Mouse (Mus musculus): ENCODE measurements around the gene Taar6. TPM values are rescaled to one million over a fixed set of nuclear protein-coding genes. Genes with fewer than 3 reads are reported as not detected.

The Taar6 gene
- not detected for total RNA-seq (2021)
- polyA plus RNA-seq (2012; rRNA removed), result not detected in 2 replicates
- long read RNA-seq, result 0 reads

DNA sequence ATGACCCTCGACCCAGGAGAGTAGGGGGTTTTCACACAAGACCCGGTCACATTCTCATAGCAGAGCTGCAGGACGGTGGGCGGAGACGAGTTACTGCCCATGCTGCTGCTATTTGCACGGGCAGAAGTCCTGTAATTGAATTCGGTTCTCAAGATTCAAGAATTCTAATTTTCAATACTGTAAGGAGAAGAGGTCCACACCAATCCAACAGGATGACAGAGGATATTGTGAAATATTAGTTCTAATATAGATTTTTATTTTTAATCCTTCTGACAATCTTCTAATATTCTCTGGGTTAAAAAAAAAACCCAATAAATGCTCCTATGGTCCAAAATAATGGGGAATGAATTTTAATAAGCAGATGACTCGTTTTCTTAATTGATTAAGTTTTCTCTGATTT is at the start of gene Taar6:
Gene Taar6, minus strand, starts transcription at position 101 of the 400 bp plus-strand sequence.
- DNase-seq, result no peak

DNA sequence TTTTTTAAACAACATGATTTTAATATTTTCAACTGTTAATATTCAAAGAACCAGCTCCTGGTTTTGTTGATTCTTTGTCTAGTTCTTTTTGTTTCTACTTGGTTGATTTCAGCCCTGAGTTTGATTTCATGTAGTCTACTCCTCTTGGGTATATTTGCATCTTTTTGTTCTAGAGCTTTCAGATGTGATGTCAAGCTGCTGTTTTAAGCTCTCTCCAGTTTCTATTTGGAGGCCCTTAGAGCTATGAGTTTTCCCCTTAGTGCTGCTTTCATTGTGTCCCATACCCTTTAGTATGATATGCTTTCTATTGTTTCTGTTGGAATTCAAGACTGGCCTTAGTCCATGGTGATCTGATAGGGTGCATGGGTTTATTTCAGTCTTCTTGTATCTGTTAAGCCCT is 45.9 kb upstream of the Taar6 start:
- DNase-seq, result no peak

DNA sequence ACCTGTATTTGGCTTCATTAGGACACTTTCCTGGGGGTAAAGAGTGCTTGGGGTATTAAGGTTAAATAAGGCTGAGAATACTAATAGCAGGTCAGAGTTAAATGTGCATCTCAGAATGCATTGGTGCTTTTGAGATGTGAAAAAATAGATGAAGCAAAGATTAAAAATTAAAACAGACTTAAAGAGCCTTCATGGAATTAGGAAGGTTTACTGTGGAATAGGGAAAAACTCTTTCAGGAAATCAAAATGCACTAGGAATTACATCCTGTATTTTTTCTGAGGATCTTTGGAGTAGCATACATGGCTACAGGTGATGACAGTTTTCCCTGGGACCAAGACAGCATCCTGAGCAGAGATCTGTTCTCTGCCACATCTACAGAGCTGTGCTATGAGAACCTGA is 41.5 kb upstream of the Taar6 start, which contains the start of gene Taar7d:
Gene Taar7d, plus strand, starts transcription at position 301 of the 400 bp plus-strand sequence.
- DNase-seq, result no peak

DNA sequence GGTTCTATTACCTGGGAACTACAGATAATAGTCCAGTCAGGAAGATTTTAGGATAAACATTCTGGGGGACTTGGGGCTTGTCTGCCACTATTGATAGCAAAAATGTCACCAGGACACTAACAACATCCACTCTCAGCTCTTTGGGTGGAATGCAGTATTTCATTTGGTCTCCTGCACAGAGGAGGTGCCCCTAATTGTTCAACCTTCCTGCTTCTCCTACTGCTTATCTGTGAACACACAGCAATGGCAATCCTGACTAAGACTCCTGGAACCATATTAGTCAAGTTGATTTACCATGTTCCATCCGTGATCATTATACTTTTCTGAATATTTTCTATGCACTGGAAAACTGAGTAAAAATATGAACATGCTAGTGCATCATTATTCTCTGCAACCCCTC is 22.7 kb upstream of the Taar6 start:
- no peak for DNase-seq

DNA sequence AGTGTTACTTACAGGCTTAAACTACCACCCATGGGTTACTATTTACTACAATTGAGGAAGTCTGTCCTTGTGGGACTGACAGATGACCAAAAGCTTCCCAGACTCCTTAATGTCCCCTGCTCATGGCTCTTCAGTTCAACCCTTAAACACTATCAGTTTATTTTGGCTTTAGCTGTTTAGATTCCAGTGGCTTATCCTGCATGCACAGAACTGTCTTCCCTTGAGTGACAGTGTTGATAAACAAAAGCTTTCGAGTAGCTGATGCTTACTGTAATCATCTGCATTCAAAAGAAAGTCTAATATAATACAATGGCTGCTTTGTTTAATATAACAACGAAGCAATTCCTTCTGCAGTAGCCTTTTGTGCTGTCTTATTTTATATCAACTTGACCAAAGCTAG is 21.6 kb upstream of the Taar6 start:
- no peak for DNase-seq

DNA sequence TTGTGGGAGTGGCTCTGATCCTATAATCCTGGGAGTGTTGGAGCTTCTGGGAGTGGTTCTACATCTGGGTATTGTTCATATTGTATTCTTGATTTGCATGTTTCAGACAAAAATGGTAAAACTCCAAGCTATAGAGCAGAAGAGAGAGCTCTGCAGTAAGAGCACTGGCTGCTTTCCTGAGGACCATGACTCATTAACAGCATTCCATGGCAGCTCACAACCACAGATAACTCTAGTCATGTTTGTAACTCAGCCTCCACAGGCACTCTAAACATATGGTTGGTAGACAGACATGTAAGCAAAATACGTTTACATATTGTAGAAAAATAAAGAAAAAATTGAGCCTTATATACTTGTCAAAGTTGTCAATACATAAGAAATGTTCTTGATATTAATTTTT is 21.0 kb upstream of the Taar6 start:
- no peak for DNase-seq

DNA sequence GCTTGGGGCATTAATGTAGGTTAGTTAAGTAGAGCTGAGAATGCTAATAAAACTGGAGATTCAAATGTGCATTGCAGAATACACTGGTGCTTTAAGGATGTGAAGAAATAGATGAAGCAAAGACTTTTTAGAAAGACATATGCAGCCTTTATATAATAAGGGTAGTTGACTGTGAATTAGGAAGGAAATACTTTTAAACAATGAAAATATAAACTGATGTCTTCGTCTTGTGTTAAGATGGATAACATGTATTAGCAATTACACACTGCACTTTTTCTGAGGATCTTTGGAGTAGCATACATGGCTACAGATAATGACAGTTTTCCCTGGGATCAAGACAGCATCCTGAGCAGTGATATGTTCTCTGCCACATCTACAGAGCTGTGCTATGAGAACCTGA is 14.2 kb upstream of the Taar6 start, which contains the start of gene Taar7b:
Gene Taar7b, plus strand, starts transcription at position 301 of the 400 bp plus-strand sequence.
- DNase-seq, result no peak

DNA sequence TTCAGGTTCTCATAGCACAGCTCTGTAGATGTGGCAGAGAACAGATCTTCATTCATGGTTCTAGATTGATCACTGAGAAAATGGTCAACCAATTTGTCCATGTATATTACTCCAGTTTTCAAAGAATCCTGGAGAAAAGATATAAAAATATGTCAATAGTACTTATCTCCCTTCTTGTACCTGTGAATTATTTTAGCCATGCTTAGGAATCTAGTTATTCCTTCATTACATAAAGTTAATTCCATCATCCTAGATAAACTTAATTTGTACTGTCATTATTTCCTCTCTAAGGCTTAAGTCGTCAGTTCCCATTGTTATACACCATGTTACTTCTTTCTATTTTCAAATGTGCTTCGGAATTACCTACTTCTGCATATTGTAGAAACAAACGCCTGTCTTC is 7.9 kb upstream of the Taar6 start, which contains the start of gene Taar7a:
Gene Taar7a, minus strand, starts transcription at position 101 of the 400 bp plus-strand sequence.
- no peak for DNase-seq

DNA sequence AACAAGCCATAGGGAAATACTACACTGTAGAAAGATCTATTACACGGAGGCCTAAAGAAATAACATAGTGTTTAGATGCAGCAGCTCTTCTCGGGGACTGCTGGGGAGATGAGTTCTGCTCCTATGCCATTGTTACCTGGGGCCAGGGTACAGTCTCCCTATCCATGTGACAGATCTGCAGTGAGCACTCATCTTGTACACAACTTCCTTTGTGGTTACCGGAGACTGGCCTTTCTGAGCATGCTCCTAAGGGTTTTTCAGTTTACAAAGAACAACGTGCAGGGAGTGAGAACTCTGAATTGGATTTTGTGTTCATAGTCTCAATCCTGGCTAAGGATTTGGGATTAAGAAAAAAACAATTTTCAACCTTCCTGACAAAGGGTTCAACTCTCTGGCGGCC is 973 bp upstream of the Taar6 start:
- no peak for DNase-seq

DNA sequence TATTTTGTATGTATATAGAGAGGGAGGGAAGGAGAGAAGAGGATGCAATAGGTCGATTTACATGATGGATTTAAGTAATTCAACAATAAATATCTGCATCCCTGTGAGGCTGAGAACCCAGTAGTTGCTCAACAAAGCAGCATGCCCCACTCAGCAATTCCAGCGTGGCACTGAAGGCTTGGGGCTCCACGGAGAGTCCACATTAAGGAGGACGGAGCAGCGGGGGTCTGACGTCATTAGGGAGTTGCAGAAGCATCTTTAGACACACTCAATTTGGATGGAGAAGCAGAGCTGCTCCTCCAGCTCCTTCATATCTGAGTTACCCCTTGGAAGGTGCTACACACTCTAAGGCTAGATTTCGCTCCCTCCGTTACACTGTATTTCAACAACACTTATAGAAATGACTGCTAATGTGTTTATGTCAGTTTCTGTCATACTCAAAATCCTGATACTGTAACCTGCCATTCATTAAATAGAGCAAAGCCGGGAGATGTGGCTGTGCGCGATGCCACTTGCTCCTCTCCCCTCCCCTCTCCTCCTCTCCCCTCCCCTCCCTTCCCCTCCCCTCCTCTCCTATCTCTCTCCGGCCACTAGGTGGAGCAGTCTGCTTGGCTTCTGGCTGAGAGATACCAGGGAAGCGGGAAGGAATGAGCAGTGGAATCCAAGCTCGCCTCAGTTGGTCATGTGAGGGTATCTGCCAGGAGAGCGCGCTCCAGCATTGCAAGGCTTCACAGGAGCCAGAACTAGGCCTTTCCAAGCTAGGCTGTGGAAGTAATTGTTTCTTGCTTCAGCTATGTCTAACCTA is 6.3 kb downstream of the Taar6 start:
- peak; percentile 76 for DNase-seq

DNA sequence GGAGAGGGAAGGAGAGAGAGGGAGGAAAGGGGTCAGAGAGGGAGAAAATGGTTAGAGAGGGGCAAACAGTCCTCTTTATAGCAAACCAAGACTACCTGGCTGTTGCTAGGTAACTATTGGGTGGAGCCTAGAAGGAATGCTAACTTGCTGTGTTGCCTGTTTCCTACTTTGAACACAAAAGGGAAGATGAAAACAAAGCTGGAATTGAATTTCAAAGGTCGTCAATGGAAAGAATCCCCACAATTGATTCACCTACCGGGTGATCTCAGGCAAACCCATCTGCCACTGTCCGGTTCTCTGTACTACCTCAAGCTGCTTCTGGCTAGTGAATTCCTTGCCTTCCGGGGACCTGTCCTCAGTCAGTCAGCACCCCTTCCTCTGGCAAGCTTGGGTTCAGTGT is 7.5 kb downstream of the Taar6 start:
- DNase-seq, result no peak

DNA sequence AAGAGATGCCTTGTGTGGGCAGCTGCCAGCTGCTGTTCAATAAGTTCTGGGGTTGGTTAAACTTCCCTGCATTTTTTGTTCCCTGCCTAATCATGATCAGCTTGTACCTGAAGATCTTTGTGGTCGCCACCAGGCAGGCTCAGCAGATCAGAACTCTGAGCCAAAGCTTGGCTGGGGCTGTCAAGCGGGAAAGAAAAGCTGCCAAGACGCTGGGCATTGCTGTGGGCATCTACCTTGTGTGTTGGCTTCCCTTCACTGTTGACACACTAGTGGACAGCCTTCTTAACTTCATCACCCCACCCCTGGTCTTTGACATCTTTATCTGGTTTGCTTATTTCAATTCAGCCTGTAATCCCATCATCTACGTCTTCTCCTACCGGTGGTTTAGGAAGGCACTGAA is 14.2 kb downstream of the Taar6 start:
- no peak for DNase-seq

DNA sequence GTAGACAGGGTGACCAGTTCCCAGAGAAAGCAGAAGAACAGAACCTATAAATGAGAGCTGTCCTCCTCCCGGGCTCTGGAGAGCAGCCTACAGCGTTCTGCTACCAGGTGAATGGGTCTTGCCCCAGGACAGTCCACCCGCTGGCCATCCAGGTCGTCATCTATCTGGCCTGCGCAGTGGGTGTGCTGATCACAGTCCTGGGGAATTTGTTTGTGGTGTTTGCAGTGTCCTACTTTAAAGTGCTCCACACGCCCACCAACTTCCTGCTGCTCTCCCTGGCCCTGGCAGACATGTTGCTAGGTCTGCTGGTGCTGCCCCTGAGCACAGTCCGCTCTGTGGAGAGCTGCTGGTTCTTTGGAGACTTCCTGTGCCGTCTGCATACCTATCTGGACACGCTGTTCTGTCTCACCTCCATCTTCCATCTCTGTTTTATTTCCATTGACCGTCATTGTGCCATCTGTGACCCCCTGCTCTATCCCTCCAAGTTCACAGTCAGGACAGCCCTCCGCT is 14.7 kb downstream of the Taar6 start, which contains the start of gene Taar5:
Gene Taar5, plus strand, starts transcription at position 51 of the 510 bp plus-strand sequence.
- no peak for DNase-seq

DNA sequence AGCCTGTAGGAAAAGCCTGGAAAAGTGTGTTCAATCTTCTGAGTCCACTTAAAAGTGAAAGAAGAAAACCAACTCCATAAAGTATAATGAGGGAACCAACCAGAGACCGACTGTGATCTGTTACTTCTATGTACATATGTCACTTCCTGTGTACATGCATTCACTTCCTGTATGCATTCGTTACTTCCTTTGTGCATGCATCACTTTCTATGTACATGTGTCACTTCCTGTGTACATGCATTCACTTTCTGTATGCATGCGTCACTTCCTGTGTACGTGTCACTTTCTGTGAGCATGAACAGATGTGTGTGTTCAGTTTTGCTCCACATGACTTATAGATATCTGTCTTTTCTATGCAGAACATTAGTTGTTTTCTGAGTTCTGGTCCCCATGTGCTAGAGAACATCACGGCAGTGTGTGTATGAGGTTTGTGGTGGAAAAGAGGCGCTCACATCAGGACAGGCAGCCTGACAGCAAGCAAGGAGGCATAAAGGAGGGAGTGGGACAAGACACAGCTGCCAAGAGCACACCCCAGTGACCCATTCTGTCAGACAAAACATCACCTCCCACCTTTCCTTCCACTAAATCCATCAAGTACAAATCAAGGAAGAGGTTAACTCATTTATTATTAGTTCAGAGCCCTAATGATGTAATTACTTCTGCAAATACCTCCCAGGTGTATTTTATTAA is 20.4 kb downstream of the Taar6 start:
- no peak for DNase-seq

DNA sequence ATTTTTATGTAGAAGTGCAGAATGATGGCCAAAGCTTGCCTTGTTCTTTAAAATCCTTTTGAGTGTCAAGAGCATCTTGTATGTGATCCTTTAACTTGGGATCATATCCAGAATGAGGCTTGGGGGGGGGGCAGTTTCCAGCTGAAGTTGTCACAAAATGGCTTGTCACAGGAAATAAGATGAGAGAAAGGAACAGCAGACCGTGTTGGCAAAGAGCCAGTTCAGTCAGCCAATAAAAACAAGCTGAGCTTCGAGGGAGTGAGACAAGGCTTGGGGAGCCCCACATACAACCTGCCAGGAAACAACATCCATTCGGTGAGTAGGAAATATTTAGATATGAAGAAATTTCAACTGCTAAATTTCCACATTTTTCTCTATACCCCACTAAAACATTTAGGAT is 22.0 kb downstream of the Taar6 start:
- DNase-seq, result no peak

DNA sequence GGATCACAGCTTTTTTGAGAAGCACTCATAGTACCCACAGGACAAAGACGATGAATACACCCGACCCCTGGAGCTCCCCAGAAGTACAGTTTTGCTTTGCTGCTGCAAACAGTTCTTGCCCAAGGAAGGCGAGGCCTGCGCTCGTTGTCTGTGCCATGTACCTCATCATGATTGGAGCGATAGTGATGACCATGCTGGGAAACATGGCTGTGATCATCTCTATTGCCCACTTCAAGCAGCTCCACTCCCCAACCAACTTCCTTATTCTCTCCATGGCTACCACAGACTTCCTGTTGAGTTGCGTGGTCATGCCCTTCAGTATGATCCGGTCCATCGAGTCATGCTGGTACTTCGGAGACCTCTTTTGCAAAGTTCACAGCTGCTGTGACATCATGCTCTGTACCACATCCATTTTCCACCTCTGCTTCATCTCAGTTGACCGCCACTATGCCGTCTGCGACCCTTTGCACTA is 25.0 kb downstream of the Taar6 start, which contains the start of gene Taar4:
Gene Taar4, plus strand, starts transcription at position 51 of the 472 bp plus-strand sequence.
- DNase-seq, result no peak

DNA sequence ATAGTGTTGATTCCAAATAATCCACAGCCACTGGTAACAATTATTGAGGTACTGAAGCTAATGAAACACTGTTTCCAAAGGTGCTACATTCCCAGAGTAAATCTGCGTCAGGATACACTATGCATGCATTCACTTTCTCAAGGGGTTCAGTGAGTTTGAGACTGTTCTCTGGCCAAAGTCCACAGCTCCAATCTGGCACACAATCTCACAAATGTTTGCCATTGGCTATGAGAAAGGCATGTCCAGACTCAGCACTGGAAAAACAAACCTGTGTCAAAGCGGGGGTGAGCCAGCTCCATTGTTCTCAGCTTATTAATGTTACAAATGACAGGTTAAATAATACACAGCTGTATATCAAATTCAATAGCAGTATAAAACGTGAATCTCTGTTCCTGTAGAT is 26.4 kb downstream of the Taar6 start:
- DNase-seq, result no peak

DNA sequence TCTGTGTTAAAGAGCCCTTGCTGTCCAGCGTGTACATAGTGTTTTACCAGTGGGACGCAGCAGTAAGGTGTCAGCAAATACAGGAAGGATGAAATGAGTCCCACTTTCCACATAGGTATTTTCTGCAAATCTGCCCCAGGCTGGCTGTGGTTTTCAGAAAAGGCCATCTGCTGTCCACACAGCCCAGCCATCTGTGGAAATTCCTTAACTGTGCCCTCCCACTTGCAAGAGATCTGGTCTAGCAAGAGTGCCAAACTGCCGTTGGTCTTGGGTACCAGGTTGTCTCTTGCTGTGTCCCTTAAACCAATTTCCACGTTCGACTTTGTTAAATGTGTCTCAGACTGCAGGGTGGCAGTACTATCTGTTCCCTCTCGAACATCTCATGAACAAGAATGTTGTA is 33.7 kb downstream of the Taar6 start:
- DNase-seq, result no peak

DNA sequence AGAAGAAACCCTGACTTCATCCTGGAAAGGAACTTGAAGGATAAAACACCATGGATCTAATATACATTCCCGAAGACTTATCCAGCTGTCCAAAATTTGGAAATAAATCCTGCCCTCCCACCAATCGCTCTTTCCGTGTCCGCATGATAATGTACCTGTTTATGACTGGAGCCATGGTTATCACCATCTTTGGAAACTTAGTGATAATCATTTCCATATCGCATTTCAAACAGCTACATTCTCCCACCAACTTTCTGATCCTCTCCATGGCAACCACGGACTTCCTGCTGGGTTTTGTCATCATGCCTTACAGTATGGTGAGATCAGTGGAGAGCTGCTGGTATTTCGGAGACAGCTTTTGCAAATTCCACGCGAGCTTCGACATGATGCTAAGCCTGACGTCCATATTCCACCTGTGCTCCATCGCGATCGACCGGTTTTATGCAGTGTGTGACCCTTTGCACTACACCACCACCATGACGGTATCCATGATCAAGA is 35.9 kb downstream of the Taar6 start, which contains the start of gene Taar3:
Gene Taar3, plus strand, starts transcription at position 51 of the 498 bp plus-strand sequence.
- DNase-seq, result no peak

DNA sequence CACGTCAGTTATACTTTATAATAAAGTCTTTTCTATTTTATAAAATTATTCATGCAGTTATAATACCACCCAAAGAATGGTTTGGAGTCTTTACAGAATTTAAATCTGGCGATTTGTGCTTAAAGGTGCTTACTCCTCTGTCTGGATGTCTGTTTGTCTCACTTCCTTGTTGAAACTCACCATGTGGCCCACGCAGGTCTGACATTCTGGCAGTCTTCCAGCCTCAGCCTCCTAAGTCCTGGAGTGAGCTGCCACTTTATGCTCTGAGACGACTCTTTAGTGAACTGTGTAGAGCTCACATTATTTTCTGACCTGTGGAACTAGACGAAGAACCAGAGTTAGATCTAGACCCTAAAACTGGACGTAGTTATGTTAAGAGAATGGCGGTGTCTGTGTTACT is 37.4 kb downstream of the Taar6 start:
- no peak for DNase-seq

DNA sequence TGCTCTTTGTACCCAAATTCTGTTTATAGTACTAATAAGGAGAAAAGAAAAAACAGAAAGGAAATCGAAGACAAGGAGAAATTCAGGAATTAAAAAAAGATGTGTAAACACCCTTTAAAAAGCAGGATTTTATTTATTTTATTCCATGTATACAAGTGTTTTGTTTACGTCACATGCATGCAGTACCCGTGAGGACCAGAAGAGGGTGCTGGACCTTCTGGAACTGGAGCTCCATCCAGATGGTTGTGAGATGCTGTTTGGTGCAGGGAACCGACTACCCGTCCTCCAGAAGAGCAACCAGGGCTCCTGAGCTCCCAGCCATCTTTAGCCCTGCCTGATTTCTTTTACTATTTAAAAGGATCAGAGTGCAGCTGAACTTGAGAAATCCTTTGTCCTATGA is 43.0 kb downstream of the Taar6 start:
- no peak for DNase-seq

DNA sequence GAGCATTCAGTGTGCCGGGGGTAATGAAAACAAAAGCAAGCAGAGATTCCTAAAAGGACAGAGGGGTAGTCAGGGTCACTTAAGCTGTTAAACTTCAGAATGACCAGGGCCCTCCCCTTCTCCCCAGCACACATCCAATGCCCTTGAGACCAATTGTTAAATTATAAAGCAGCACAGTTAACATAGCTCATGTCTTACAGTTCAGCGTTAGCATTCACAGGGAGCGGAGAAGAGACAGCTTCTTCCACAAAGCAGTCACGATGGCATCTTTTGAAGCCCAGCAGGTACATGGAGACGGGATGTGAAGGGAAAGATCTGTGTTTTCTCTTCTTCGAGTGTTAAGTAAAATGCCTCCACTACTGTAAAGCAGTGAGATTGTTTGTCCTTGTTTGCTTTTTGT is 47.1 kb downstream of the Taar6 start, which contains the start of gene Taar2:
Gene Taar2, plus strand, starts transcription at position 261 of the 400 bp plus-strand sequence.
- no peak for DNase-seq

Data from adrenal gland, adult 2 months (tissue).